Mouse (Mus musculus) testis, adult 2 months (tissue): ENCODE measurements around the gene Gsg1.

Experiments used
- CTCF ChIP-seq: fragments of 200-500 bp; IDR thresholded peaks from 2 replicates; pipeline ENCODE4 v1.5.1; 2012; ENCODE audit warnings: low read depth, mild to moderate bottlenecking, inconsistent platforms, low read length, moderate library complexity; ENCODE audit not compliant: control insufficient read depth, insufficient read depth, insufficient replicate concordance
- POLR2A ChIP-seq: fragments of 200-500 bp; IDR thresholded peaks from 2 replicates; pipeline ENCODE4 v1.6.1; 2012; ENCODE audit warnings: low read depth, mild to moderate bottlenecking, inconsistent platforms, low read length, moderate library complexity; ENCODE audit not compliant: control insufficient read depth

DNA sequence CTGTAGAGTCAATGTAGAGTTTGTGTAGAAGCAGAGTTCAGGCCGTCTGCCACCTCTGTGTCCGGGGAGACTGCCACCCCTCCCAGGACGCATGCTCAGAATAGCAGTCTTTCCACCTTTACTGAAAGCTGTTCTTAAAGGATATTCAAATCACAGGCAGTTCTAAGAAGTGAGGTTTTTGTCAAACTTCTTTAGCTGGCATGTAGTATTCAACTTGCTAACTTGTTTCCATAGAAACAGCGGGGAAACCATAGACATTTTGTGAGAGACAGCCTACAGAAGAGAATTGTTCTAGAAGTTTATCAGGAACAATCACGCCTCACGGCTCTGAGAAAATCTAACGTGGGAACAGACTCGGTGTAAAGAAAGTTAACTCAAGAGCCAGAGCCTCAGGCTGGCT, 47.2 kb downstream of the Gsg1 start:
- no peak for TF ChIP-seq CTCF
- no peak for TF ChIP-seq POLR2A
